Mouse (Mus musculus) embryonic facial prominence, embryonic 10.5 days (tissue): Measurements from ENCODE around the gene Glyr1. TPM values are rescaled to one million over a fixed set of nuclear protein-coding genes. Genes with fewer than 3 reads are reported as not detected.

Experiments
- DNase-seq: peaks from one replicate; pipeline ENCODE4 v3.0.0-alpha.2; 2017; ENCODE audit warnings: low spot score
- H3K27ac ChIP-seq: fragments of 300-500 bp; sonication (generic); replicated peaks from 2 replicates; pipeline ENCODE4 v1.5.1; 2016; ENCODE audit warnings: mild to moderate bottlenecking
- H3K27me3 ChIP-seq: fragments of 300-500 bp; sonication (generic); replicated peaks from 2 replicates; pipeline ENCODE4 v1.6.1; 2016; ENCODE audit warnings: low read depth, mild to moderate bottlenecking; ENCODE audit not compliant: poor library complexity, severe bottlenecking
- H3K36me3 ChIP-seq: fragments of 300-500 bp; sonication (generic); replicated peaks from 2 replicates; pipeline ENCODE4 v1.6.1; 2016; ENCODE audit warnings: mild to moderate bottlenecking, moderate library complexity
- H3K4me1 ChIP-seq: fragments of 300-500 bp; sonication (generic); 2 replicates; pipeline ENCODE4 v1.6.1; 2016
- H3K4me3 ChIP-seq: fragments of 300-500 bp; sonication (generic); 2 replicates; pipeline ENCODE4 v1.5.1; 2016; ENCODE audit warnings: mild to moderate bottlenecking, moderate library complexity
- H3K9me3 ChIP-seq: fragments of 300-500 bp; sonication (generic); 2 replicates; pipeline ENCODE4 v1.6.1; 2016; ENCODE audit warnings: mild to moderate bottlenecking
- WGBS: fragments of 180-500 bp; shearing (Covaris S2); methylation state at CpG from one replicate; pipeline ENCODE4 v1.1.7; 2016; 5-methylcytosine and 5-hydroxymethylcytosine counted together
- polyA plus RNA-seq: library from polyadenylated mRNA; unstranded; fragments of >200 nt; fragmentation: Nextera tagmentation; extraction: Ambion mirVana; gene quantifications from 2 replicates; pipeline ENCODE4 v1.2.1, GENCODE M21; 2016

The Glyr1 gene
- 211 and 221 TPM in 2 replicates for polyA plus RNA-seq

DNA sequence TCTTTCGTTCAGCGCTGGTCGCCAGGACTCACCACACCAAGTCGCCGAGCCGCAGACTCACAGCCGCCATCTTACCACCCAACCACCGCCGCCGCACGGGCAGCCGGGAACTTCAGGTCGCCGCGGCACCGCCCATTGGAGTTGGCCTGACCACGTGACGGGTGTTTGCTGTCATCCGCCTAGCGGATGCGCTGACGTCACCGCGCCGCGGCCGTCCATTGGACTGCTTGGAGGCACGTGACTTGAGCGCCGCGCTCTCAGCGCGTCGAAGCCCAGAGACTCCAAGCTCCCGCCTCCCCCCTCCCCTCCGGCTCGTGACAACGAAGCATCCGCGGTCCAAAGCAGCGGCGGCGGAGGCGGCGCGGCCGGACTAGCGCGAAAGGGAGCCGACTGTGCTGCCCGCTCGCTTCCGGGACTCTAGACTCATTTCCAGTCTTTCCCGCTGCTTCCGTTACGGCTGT, at the start of gene Glyr1, which contains the start of gene Ubn1:
TSS of gene Glyr1 (minus strand) at position 90 of the 461 bp plus-strand sequence.
TSS of gene Ubn1 (plus strand) at position 284 of the 461 bp plus-strand sequence.
- H3K4me3 ChIP-seq, result peak within 1 kb of the TSS; percentile 97
- no peaks in the 10 kb centered on the region for H3K27me3 ChIP-seq
- H3K36me3 ChIP-seq, result peaks cover 53% of the 10 kb centered on the region
- peak within 1 kb of the TSS; percentile 95 for H3K27ac ChIP-seq
- peak; percentile 99 for DNase-seq
- under 1% methylated on average over 56 of the region's 56 CpGs for WGBS
- H3K4me1 ChIP-seq, result peaks cover 31% of the 10 kb centered on the region
- no peaks in the 10 kb centered on the region for H3K9me3 ChIP-seq

- Histone ChIP-seq H3K36me3 (no peaks in the 10 kb centered on the region), H3K9me3 (no peaks in the 10 kb centered on the region), H3K27ac (no peak overlapping the region), H3K27me3 (no peaks in the 10 kb centered on the region), H3K4me1 (no peaks in the 10 kb centered on the region), H3K4me3 (no peak overlapping the region)
- WGBS, result 89% methylated on average over 8 of the region's 8 CpGs
- no peak for DNase-seq
Measured at GRCm38 (mm10) chr16:5096504-5096903, 46.8 kb upstream of the Glyr1 start.

DNA sequence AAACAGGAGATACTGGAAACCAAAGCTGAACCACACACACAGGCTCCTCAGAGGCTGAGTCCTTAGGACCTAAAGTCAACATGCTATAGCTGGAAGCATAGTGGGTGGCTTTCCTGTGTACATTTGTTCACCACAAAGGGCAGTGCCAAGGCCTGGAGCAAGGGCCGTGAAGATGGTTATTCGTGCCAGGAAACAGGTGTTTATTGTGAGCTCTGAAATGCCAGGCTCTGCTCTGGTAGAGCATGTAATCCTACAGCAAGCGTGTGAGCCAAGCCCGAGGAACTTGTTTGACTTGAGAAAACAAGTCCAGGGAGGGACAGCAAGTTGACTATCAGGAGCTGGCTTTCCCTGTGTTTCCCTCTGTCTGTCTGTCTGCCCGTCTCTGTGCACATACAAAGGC, 43.6 kb upstream of the Glyr1 start:
- no peaks in the 10 kb centered on the region for H3K27me3 ChIP-seq
- no peak overlapping the region for H3K4me3 ChIP-seq
- no peaks in the 10 kb centered on the region for H3K9me3 ChIP-seq
- DNase-seq, result no peak
- peaks cover 14% of the 10 kb centered on the region for H3K36me3 ChIP-seq
- no peaks in the 10 kb centered on the region for H3K4me1 ChIP-seq
- WGBS, result 87% methylated on average over 5 of the region's 5 CpGs
- no peak overlapping the region for H3K27ac ChIP-seq

- peaks cover 57% of the 10 kb centered on the region for H3K36me3 ChIP-seq
- H3K27me3 ChIP-seq, result no peaks in the 10 kb centered on the region
- no peaks in the 10 kb centered on the region for H3K9me3 ChIP-seq
- H3K4me3 ChIP-seq, result no peak overlapping the region
- no peaks in the 10 kb centered on the region for H3K4me1 ChIP-seq
- no peak for DNase-seq
- WGBS, result 78% methylated on average over 10 of the region's 10 CpGs
- H3K27ac ChIP-seq, result no peak overlapping the region
Measured at GRCm38 (mm10) chr16:5089021-5089420, 39.4 kb upstream of the Glyr1 start.

- no peaks in the 10 kb centered on the region for H3K9me3 ChIP-seq
- no peak overlapping the region for H3K27ac ChIP-seq
- 98% methylated on average over 2 of the region's 2 CpGs for WGBS
- no peaks in the 10 kb centered on the region for H3K27me3 ChIP-seq
- H3K4me1 ChIP-seq, result no peaks in the 10 kb centered on the region
- H3K36me3 ChIP-seq, result peaks cover 85% of the 10 kb centered on the region
- DNase-seq, result no peak
- H3K4me3 ChIP-seq, result no peak overlapping the region
Measured at GRCm38 (mm10) chr16:5086179-5086578, 36.5 kb upstream of the Glyr1 start.

DNA sequence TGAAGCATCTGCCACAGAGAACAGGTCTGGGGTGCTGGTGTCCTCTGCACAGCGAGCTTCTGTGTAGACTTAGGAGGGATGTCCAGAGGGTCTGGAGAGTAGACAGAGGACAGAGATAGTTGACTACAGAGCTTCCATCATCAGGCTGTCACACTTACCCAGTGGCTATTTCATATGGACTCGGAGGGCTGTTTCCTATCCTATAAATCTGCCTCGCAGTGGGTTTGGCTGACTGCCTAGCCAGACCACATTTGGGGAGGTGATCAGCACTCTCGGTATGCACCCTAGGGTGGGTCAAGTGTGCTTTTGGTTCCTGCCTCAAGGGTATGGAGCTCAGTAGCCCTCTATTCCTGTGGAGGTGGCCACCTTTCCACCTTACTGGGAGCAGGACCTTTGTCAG, 35.5 kb upstream of the Glyr1 start:
- Histone ChIP-seq H3K9me3 (no peaks in the 10 kb centered on the region), H3K27ac (no peak overlapping the region), H3K4me1 (no peaks in the 10 kb centered on the region), H3K4me3 (no peak overlapping the region), H3K27me3 (no peaks in the 10 kb centered on the region), H3K36me3 (peaks cover 90% of the 10 kb centered on the region)
- 94% methylated on average over 4 of the region's 4 CpGs for WGBS
- DNase-seq, result no peak

DNA sequence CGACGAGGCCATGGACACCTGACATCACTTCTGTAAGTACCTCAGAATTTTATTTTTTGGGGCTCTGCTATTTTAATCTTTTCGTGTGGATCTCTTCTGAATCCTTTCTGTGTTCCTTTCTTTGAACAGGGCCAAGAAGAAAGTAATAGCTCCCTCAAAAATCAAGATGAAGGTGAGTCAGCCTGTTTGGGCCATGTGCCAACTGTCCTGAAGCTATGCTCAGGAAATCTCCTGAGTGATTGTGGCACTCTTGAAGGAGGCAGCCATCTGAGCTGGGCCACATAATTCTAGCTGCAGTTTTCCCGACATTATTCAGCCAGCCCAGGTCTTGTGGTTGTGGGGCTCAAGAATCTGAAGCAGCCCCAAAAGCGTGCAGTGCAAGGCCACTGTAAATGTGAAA, 24.7 kb upstream of the Glyr1 start:
- WGBS, result 92% methylated on average over 5 of the region's 5 CpGs
- peaks cover 98% of the 10 kb centered on the region for H3K36me3 ChIP-seq
- no peaks in the 10 kb centered on the region for H3K4me1 ChIP-seq
- H3K9me3 ChIP-seq, result no peaks in the 10 kb centered on the region
- H3K4me3 ChIP-seq, result no peak overlapping the region
- no peak overlapping the region for H3K27ac ChIP-seq
- no peaks in the 10 kb centered on the region for H3K27me3 ChIP-seq
- no peak for DNase-seq

GRCm38 (mm10) chr16:5071974-5072373, 22.3 kb upstream of the Glyr1 start:
- no peak for DNase-seq
- H3K4me3 ChIP-seq, result no peak overlapping the region
- H3K36me3 ChIP-seq, result peaks cover 99% of the 10 kb centered on the region
- no peaks in the 10 kb centered on the region for H3K4me1 ChIP-seq
- no peaks in the 10 kb centered on the region for H3K27me3 ChIP-seq
- WGBS, result 92% methylated on average over 7 of the region's 7 CpGs
- H3K27ac ChIP-seq, result no peak overlapping the region
- H3K9me3 ChIP-seq, result no peaks in the 10 kb centered on the region

- no peaks in the 10 kb centered on the region for H3K27me3 ChIP-seq
- no peak overlapping the region for H3K27ac ChIP-seq
- H3K4me1 ChIP-seq, result no peaks in the 10 kb centered on the region
- 96% methylated on average over 3 of the region's 3 CpGs for WGBS
- H3K36me3 ChIP-seq, result peaks cover 99% of the 10 kb centered on the region
- H3K9me3 ChIP-seq, result no peaks in the 10 kb centered on the region
- DNase-seq, result no peak
- H3K4me3 ChIP-seq, result no peak overlapping the region
Measured at GRCm38 (mm10) chr16:5070321-5070720, 20.7 kb upstream of the Glyr1 start.

- H3K9me3 ChIP-seq, result no peaks in the 10 kb centered on the region
- no peak overlapping the region for H3K27ac ChIP-seq
- 92% methylated on average over 4 of the region's 4 CpGs for WGBS
- no peaks in the 10 kb centered on the region for H3K27me3 ChIP-seq
- DNase-seq, result no peak
- H3K36me3 ChIP-seq, result peaks cover 96% of the 10 kb centered on the region
- H3K4me1 ChIP-seq, result no peaks in the 10 kb centered on the region
- no peak overlapping the region for H3K4me3 ChIP-seq
Measured at GRCm38 (mm10) chr16:5063472-5063871, 13.8 kb upstream of the Glyr1 start.

- no peaks in the 10 kb centered on the region for H3K9me3 ChIP-seq
- H3K27ac ChIP-seq, result no peak overlapping the region
- H3K27me3 ChIP-seq, result no peaks in the 10 kb centered on the region
- peaks cover 91% of the 10 kb centered on the region for H3K36me3 ChIP-seq
- no peak overlapping the region for H3K4me3 ChIP-seq
- H3K4me1 ChIP-seq, result no peaks in the 10 kb centered on the region
- no peak for DNase-seq
- WGBS, result 93% methylated on average over 1 of the region's 1 CpGs
Measured at GRCm38 (mm10) chr16:5058114-5058513, 8.5 kb upstream of the Glyr1 start.

- Histone ChIP-seq H3K27me3 (no peaks in the 10 kb centered on the region), H3K9me3 (no peaks in the 10 kb centered on the region), H3K4me3 (peak overlapping the region; percentile 97), H3K36me3 (peaks cover 53% of the 10 kb centered on the region), H3K4me1 (peaks cover 31% of the 10 kb centered on the region), H3K27ac (peak overlapping the region; percentile 95)
- WGBS, result under 1% methylated on average over 78 of the region's 78 CpGs
- DNase-seq, result peak; percentile 83
Measured at GRCm38 (mm10) chr16:5050251-5051110, 818 bp upstream of the Glyr1 start.

DNA sequence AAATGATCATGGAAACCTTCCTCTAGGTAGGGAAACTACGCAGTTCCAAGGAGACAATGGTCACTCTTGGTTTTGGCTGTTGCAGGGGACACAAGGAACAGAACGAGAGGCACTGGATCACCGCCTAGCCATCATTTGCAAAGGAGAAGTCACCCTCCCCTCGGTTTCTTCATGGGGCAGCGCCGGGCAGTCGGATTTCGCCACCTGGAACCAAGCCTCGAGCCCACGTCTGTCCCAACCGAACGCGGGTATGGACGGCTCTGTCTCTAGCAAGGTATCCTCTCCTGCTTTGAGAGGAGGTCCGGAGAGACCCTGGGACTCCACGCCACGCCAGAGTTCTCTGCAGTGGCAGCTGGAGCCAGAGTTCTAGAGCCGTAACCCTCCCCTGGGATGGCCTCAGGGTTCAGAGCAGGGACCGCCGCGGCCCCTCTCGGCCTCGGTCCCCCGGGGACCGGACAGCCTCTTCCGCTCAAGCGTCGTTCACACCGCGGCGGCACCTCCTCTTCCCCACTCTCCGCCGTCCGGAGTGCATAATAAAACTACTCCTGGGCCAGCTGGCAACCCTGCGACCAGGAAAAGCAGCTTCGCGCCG, 385 bp downstream of the Glyr1 start:
- peaks cover 31% of the 10 kb centered on the region for H3K4me1 ChIP-seq
- H3K4me3 ChIP-seq, result peak overlapping the region; percentile 97
- no peaks in the 10 kb centered on the region for H3K27me3 ChIP-seq
- under 1% methylated on average over 38 of the region's 38 CpGs for WGBS
- no peaks in the 10 kb centered on the region for H3K9me3 ChIP-seq
- no peak for DNase-seq
- peaks cover 56% of the 10 kb centered on the region for H3K36me3 ChIP-seq
- peak overlapping the region; percentile 95 for H3K27ac ChIP-seq
